Mouse (Mus musculus) frontal cortex, postnatal 25 days (tissue): Measurements from ENCODE around the gene Rbm39.

Experiments used
- DNase-seq, 2 experiments: peaks; one replicate each; pipeline ENCODE4 v3.0.0; 2022; ENCODE audit warnings: low spot score in 2 of 2

Rbm39 gene

DNA sequence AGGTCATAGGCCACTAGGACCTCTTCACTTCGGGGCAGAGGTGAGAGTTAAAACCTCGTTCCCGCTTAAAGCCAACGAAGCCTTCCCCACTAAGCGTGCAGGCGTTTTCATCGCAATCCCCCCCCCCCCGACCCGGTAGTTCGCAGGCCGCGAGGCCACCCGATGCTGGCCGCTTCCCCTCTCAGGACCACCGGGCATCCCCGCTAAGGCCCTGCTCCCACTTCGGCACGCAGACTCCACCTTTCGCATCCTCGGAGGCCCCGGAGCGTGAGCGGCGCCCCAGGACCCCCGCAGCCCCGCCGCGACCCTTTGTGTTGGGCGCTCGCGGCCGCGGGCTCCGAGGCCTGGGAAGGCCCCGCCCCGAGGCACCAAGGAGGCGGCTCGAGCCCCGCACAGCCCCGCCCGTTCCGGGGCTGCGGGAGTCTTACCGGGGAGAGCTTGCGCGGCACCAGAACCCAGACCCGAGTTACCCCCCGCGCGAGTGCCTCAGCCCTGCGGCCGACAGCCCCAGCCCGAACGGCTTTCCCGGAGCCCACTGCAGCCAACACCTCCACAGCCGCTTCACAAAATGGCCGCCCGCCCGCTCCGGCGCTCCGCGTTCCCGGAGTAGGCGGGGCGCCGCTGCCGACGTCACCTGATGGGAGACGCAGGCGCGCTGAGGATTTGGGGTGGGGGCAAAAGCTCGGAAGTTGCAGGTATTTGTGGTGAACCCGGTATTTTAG lies 68.5 kb downstream of the Rbm39 start, which contains the start of the genes Cpne1 and Rbm12:
Gene Cpne1, minus strand, starts transcription at position 608 of the 722 bp plus-strand sequence.
Gene Rbm12, minus strand, starts transcription at position 621 of the 722 bp plus-strand sequence.
- peak; percentile 85 to 89 for DNase-seq

DNA sequence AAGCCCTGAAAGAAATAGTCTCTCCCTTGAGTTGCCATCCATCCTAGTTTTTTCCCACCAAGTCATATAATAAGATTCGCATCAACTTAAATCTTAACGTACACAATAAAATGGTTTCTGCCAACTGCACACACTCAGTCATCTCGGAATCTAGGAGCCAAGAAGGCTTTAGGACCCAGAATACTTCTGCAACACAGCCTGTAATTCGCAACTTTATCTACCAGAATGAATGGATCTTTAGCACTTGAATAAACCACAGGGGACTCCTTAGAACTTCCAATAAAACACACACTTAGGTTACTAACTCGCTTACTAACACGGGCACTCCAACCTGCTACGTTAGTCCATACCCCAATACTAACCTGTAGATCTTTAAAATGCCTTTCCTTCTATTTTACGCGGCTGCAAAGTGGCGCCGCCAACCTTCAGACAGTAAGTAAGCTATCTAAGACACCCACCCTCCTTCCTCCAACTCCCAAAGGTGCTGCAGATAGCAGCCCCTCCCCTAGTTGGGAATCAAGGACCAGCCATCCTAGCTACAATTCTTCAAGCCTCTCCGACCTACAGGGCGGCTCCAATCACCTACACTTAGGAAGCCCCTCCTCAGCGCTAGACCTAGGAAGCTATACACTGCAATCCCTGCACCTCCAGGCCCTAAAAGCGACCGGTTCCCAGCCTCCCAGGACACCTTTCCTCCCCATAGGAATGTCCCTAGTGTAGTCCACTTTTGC lies 69.2 kb downstream of the Rbm39 start:
- no peak for DNase-seq
